Mouse (Mus musculus) intestine, embryonic 15.5 days (tissue): ENCODE results near the gene Rab25. TPM values are rescaled to one million over a fixed set of nuclear protein-coding genes. Genes with fewer than 3 reads are reported as not detected.

ENCODE experiments used
- ATAC-seq: fragments of 200-750 bp; cut with Nextera tagmentation; 2 replicates; pipeline ENCODE4 v1.8.0; 2017; ENCODE audit warnings: moderate TSS enrichment, moderate library complexity
- H3K27ac ChIP-seq: fragments of 300-500 bp; sonication (generic); 2 replicates; pipeline ENCODE4 v1.5.1; 2015; ENCODE audit warnings: mild to moderate bottlenecking, inconsistent platforms
- H3K27me3 ChIP-seq: fragments of 300-500 bp; sonication (generic); replicated peaks from 2 replicates; pipeline ENCODE4 v1.6.1; 2015; ENCODE audit warnings: inconsistent platforms
- H3K36me3 ChIP-seq: fragments of 300-500 bp; sonication (generic); 2 replicates; pipeline ENCODE4 v1.6.1; 2015; ENCODE audit warnings: inconsistent platforms
- H3K4me1 ChIP-seq: fragments of 300-500 bp; sonication (generic); replicated peaks from 2 replicates; pipeline ENCODE4 v1.6.1; 2015; ENCODE audit warnings: inconsistent platforms
- H3K4me2 ChIP-seq: fragments of 300-500 bp; sonication (generic); replicated peaks from 2 replicates; pipeline ENCODE4 v1.6.1; 2015; ENCODE audit warnings: mild to moderate bottlenecking, inconsistent platforms
- H3K4me3 ChIP-seq: fragments of 300-500 bp; sonication (generic); replicated peaks from 2 replicates; pipeline ENCODE4 v1.5.1; 2015; ENCODE audit warnings: inconsistent platforms
- H3K9ac ChIP-seq: fragments of 300-500 bp; sonication (generic); 2 replicates; pipeline ENCODE4 v1.6.1; 2015; ENCODE audit warnings: inconsistent platforms
- H3K9me3 ChIP-seq: fragments of 300-500 bp; sonication (generic); 2 replicates; pipeline ENCODE4 v1.6.1; 2016; ENCODE audit warnings: inconsistent platforms
- WGBS: fragments of 180-500 bp; shearing (Covaris S2); methylation state at CpG from one replicate; pipeline ENCODE4 v1.1.7; 2015; 5-methylcytosine and 5-hydroxymethylcytosine counted together
- polyA plus RNA-seq: library from polyadenylated mRNA; unstranded; fragments of >200 nt; fragmentation: Nextera tagmentation; extraction: Ambion mirVana; gene quantifications from 2 replicates; pipeline ENCODE4 v1.2.1, GENCODE M21; 2015

Gene Rab25
- polyA plus RNA-seq, 1 experiment from 2014 or later, result 75.2 TPM

GRCm38 (mm10) chr3:88514231-88515094 lies 33.6 kb downstream of the Rab25 start:
- no peaks in the 10 kb centered on the region for H3K27me3 ChIP-seq
- H3K9ac ChIP-seq, result no peak overlapping the region
- peaks cover 55% of the 10 kb centered on the region for H3K4me1 ChIP-seq
- 72% methylated on average over 10 of the region's 10 CpGs for WGBS
- no peaks in the 10 kb centered on the region for H3K9me3 ChIP-seq
- H3K36me3 ChIP-seq, result no peaks in the 10 kb centered on the region
- no peak overlapping the region for H3K4me3 ChIP-seq
- 0 out of 2 replicates have a peak, but pooled peaks have one; percentile 11 for ATAC-seq
- peak overlapping the region; percentile 41; the same call in 1 of the 2 replicates for H3K27ac ChIP-seq
- H3K4me2 ChIP-seq, result no peak overlapping the region

GRCm38 (mm10) chr3:88513546-88514115 lies 34.5 kb downstream of the Rab25 start:
- no peaks in the 10 kb centered on the region for H3K27me3 ChIP-seq
- no peak for ATAC-seq
- H3K4me1 ChIP-seq, result peaks cover 58% of the 10 kb centered on the region
- H3K27ac ChIP-seq, result peak overlapping the region; percentile 41
- no peak overlapping the region for H3K9ac ChIP-seq
- 68% methylated on average over 7 of the region's 7 CpGs for WGBS
- no peak overlapping the region for H3K4me2 ChIP-seq
- H3K9me3 ChIP-seq, result no peaks in the 10 kb centered on the region
- H3K4me3 ChIP-seq, result no peak overlapping the region
- no peaks in the 10 kb centered on the region for H3K36me3 ChIP-seq

GRCm38 (mm10) chr3:88512896-88513545 lies 35.1 kb downstream of the Rab25 start:
- no peak for ATAC-seq
- peaks cover 58% of the 10 kb centered on the region for H3K4me1 ChIP-seq
- H3K9ac ChIP-seq, result no peak overlapping the region; the same call in 1 of the 2 replicates
- peak overlapping the region; percentile 51 for H3K27ac ChIP-seq
- H3K4me3 ChIP-seq, result no peak overlapping the region
- 36% methylated on average over 12 of the region's 15 CpGs for WGBS
- peak overlapping the region; percentile 31; the same call in 1 of the 2 replicates for H3K4me2 ChIP-seq
- H3K36me3 ChIP-seq, result no peaks in the 10 kb centered on the region
- H3K9me3 ChIP-seq, result no peaks in the 10 kb centered on the region
- H3K27me3 ChIP-seq, result no peaks in the 10 kb centered on the region

GRCm38 (mm10) chr3:88512141-88512895 lies 35.8 kb downstream of the Rab25 start:
- Histone ChIP-seq H3K9ac (no peak overlapping the region; the same call in 1 of the 2 replicates), H3K9me3 (no peaks in the 10 kb centered on the region), H3K4me2 (peak overlapping the region; percentile 31; the same call in 1 of the 2 replicates), H3K4me3 (no peak overlapping the region), H3K4me1 (peaks cover 58% of the 10 kb centered on the region), H3K27me3 (no peaks in the 10 kb centered on the region), H3K36me3 (no peaks in the 10 kb centered on the region), H3K27ac (peak overlapping the region; percentile 51)
- ATAC-seq, result peak; percentile 10; the same call in 1 of the 2 replicates
- 41% methylated on average over 6 of the region's 6 CpGs for WGBS

GRCm38 (mm10) chr3:88511559-88511958 lies 36.5 kb downstream of the Rab25 start:
- ATAC-seq, result no peak

GRCm38 (mm10) chr3:88510421-88511289 lies 37.4 kb downstream of the Rab25 start:
- no peak for ATAC-seq
- Histone ChIP-seq H3K4me1 (peaks cover 56% of the 10 kb centered on the region), H3K27ac (peak overlapping the region; percentile 90), H3K36me3 (no peaks in the 10 kb centered on the region), H3K9me3 (no peaks in the 10 kb centered on the region), H3K4me2 (peak overlapping the region; percentile 74), H3K27me3 (0 out of 2 replicates have a peak, but pooled peaks cover 2% of the 10 kb centered on the region), H3K9ac (peak overlapping the region; percentile 48; the same call in 1 of the 2 replicates), H3K4me3 (peak overlapping the region; percentile 38)
- 46% methylated on average over 13 of the region's 13 CpGs for WGBS

More at GRCm38 (mm10) chr3:88511559-88511958, 36.5 kb downstream of the Rab25 start:
- 40% methylated on average over 4 of the region's 4 CpGs for WGBS
- H3K9ac ChIP-seq, result no peak overlapping the region
- no peaks in the 10 kb centered on the region for H3K9me3 ChIP-seq
- peak overlapping the region; percentile 51; the same call in 1 of the 2 replicates for H3K27ac ChIP-seq
- H3K4me1 ChIP-seq, result peaks cover 58% of the 10 kb centered on the region
- no peak overlapping the region for H3K4me3 ChIP-seq
- H3K27me3 ChIP-seq, result 0 out of 2 replicates have a peak, but pooled peaks cover 2% of the 10 kb centered on the region
- H3K36me3 ChIP-seq, result no peaks in the 10 kb centered on the region
- H3K4me2 ChIP-seq, result no peak overlapping the region

- ATAC-seq, result peak; percentile 93
- WGBS, result under 1% methylated on average over 31 of the region's 31 CpGs
- peak within 1 kb of the TSS; percentile 90 for H3K27ac ChIP-seq
- H3K9me3 ChIP-seq, result no peaks in the 10 kb centered on the region
- H3K4me1 ChIP-seq, result peaks cover 51% of the 10 kb centered on the region
- peak within 1 kb of the TSS; percentile 38 for H3K4me3 ChIP-seq
- no peaks in the 10 kb centered on the region for H3K36me3 ChIP-seq
- 0 out of 2 replicates have a peak, but pooled peaks cover 2% of the 10 kb centered on the region for H3K27me3 ChIP-seq
- H3K4me2 ChIP-seq, result peak within 1 kb of the TSS; percentile 74
- H3K9ac ChIP-seq, result peak within 1 kb of the TSS; percentile 48
These were observed 38.2 kb downstream of the Rab25 start, which contains the start of gene Lmna for GRCm38 (mm10) chr3:88509692-88510420. Gene Lmna (minus strand): TSS chr3:88509956.

GRCm38 (mm10) chr3:88509250-88509649 lies 38.9 kb downstream of the Rab25 start:
- 0 out of 2 replicates have a peak, but pooled peaks cover 2% of the 10 kb centered on the region for H3K27me3 ChIP-seq
- no peaks in the 10 kb centered on the region for H3K9me3 ChIP-seq
- ATAC-seq, result no peak
- 64% methylated on average over 3 of the region's 3 CpGs for WGBS
- H3K36me3 ChIP-seq, result no peaks in the 10 kb centered on the region
- H3K9ac ChIP-seq, result peak overlapping the region; percentile 33; the same call in 1 of the 2 replicates
- H3K4me1 ChIP-seq, result peaks cover 47% of the 10 kb centered on the region
- peak overlapping the region; percentile 38 for H3K4me3 ChIP-seq
- H3K27ac ChIP-seq, result peak overlapping the region; percentile 90
- peak overlapping the region; percentile 74 for H3K4me2 ChIP-seq

GRCm38 (mm10) chr3:88505765-88506164 lies 42.3 kb downstream of the Rab25 start:
- Histone ChIP-seq H3K27ac (no peak overlapping the region), H3K9me3 (no peaks in the 10 kb centered on the region), H3K27me3 (0 out of 2 replicates have a peak, but pooled peaks cover 2% of the 10 kb centered on the region), H3K4me1 (peaks cover 39% of the 10 kb centered on the region), H3K4me2 (no peak overlapping the region), H3K4me3 (no peak overlapping the region), H3K36me3 (no peaks in the 10 kb centered on the region), H3K9ac (no peak overlapping the region)
- WGBS, result 57% methylated on average over 7 of the region's 7 CpGs
- ATAC-seq, result no peak

- WGBS, result 76% methylated on average over 6 of the region's 6 CpGs
- no peak overlapping the region for H3K27ac ChIP-seq
These were observed 43.0 kb downstream of the Rab25 start for GRCm38 (mm10) chr3:88505081-88505480.

More at GRCm38 (mm10) chr3:88505081-88505480, 43.0 kb downstream of the Rab25 start:
- H3K9ac ChIP-seq, result no peak overlapping the region
- no peak overlapping the region for H3K4me3 ChIP-seq
- H3K9me3 ChIP-seq, result no peaks in the 10 kb centered on the region
- peaks cover 39% of the 10 kb centered on the region for H3K4me1 ChIP-seq
- no peaks in the 10 kb centered on the region for H3K36me3 ChIP-seq
- H3K4me2 ChIP-seq, result no peak overlapping the region
- no peak for ATAC-seq
- H3K27me3 ChIP-seq, result 0 out of 2 replicates have a peak, but pooled peaks cover 2% of the 10 kb centered on the region
